Mouse (Mus musculus) heart, embryonic 10.5 days (tissue): ENCODE measurements at regions not wholly inside any gene's neighbourhood (a gene's known extent, or its start where the extent isn't known, plus 50 kb on each side); places are given as distances from the start of the nearest gene placed in this dataset.

Source experiments
- DNase-seq: peaks from one replicate; pipeline ENCODE4 v3.0.0-alpha.2; 2017; ENCODE audit warnings: low spot score
- H3K27ac ChIP-seq: fragments of 300-500 bp; sonication (generic); 2 replicates; pipeline ENCODE4 v1.5.1; 2016; ENCODE audit warnings: mild to moderate bottlenecking
- H3K27me3 ChIP-seq: fragments of 300-500 bp; sonication (generic); 2 replicates; pipeline ENCODE4 v1.6.1; 2016; ENCODE audit warnings: mild to moderate bottlenecking; ENCODE audit not compliant: poor library complexity, insufficient read depth, severe bottlenecking
- H3K36me3 ChIP-seq: fragments of 300-500 bp; sonication (generic); 2 replicates; pipeline ENCODE4 v1.6.1; 2016; ENCODE audit warnings: mild to moderate bottlenecking, moderate library complexity
- H3K4me1 ChIP-seq: fragments of 300-500 bp; sonication (generic); 2 replicates; pipeline ENCODE4 v1.6.1; 2016; ENCODE audit warnings: mild to moderate bottlenecking
- H3K4me3 ChIP-seq: fragments of 300-500 bp; sonication (generic); 2 replicates; pipeline ENCODE4 v1.5.1; 2016; ENCODE audit warnings: mild to moderate bottlenecking, moderate library complexity
- H3K9me3 ChIP-seq: fragments of 300-500 bp; sonication (generic); 2 replicates; pipeline ENCODE4 v1.6.1; 2016; ENCODE audit warnings: mild to moderate bottlenecking, moderate library complexity
- WGBS: fragments of 180-500 bp; shearing (Covaris S2); methylation state at CpG from one replicate; pipeline ENCODE4 v1.1.7; 2016; 5-methylcytosine and 5-hydroxymethylcytosine counted together

DNA sequence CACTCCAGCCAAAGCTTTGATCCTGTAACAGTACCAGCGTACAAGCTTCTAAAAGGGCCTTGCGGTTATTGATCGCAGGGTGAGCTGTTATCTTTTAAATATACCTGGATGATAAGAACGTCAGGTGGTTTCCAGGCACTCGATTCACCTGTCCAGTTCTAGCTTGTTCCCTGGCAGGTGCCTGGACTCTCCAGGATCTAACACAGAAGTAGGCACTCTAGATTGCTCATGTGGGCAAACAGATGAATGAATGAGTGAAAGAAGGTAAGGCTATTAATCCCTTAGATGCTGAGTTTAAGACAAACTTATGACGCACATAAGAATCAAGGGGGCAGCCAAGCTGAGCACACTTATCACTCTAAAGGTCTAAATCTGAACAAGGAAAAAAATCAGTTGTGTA lies 190.3 kb upstream of the Klf14 start:
- no peaks in the 10 kb centered on the region for H3K27me3 ChIP-seq

DNA sequence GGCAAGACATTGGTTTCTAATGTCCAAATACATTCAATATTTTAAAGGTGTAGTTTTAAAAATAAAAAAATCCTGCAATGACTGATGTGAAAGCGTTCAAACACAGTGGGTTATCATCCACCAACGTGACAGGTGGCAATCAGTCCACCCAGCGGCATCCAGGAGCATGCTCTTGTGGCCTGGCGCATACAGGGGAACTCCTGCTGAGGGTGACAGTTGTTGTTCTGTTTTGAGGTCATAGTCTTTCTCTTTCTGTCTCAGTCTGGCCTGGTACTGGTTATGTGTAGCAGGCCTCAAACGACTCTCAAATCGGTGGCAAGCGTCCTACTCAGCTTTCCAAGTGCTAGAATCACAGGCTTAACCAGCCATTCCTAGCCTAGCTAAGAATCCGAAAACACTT lies 191.5 kb upstream of the Klf14 start:
- Histone ChIP-seq H3K4me3 (no peak overlapping the region), H3K27ac (no peak overlapping the region), H3K9me3 (no peaks in the 10 kb centered on the region), H3K27me3 (no peaks in the 10 kb centered on the region), H3K4me1 (peaks cover 18% of the 10 kb centered on the region), H3K36me3 (no peaks in the 10 kb centered on the region)
- WGBS = 90% methylated on average over 8 of the region's 8 CpGs
- no peak for DNase-seq

More for the DNA sequence above, 190.3 kb upstream of the Klf14 start:
- WGBS = 88% methylated on average over 6 of the region's 6 CpGs
- peaks cover 19% of the 10 kb centered on the region for H3K4me1 ChIP-seq
- H3K9me3 ChIP-seq = no peaks in the 10 kb centered on the region
- no peak overlapping the region for H3K4me3 ChIP-seq
- DNase-seq = no peak
- no peak overlapping the region for H3K27ac ChIP-seq
- H3K36me3 ChIP-seq = no peaks in the 10 kb centered on the region

DNA sequence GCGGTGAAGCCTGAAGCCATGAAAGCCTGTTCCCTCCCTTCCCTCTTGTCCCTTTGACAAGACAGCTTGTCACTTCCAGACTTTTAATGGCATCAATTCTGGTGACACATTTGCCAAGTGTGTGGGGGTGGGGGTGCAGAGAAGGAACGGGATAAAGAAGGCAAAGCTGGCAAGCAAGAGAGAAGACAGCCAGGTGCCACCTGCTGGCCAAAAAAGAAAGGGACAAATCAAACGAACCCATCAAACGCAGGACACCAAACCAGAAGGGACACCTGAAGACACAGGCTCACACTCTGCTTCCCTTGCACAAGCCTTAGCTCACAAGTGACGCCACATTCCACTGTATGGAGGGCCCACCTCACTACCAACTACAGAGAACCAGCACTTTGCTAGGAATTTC lies 197.0 kb upstream of the Klf14 start:
- Histone ChIP-seq H3K27ac (no peak overlapping the region), H3K36me3 (no peaks in the 10 kb centered on the region), H3K4me1 (0 out of 2 replicates have a peak, but pooled peaks cover 6% of the 10 kb centered on the region), H3K9me3 (no peaks in the 10 kb centered on the region), H3K4me3 (no peak overlapping the region), H3K27me3 (no peaks in the 10 kb centered on the region)
- no peak for DNase-seq
- 25% methylated on average over 5 of the region's 5 CpGs for WGBS

- Histone ChIP-seq H3K4me1 (0 out of 2 replicates have a peak, but pooled peaks cover 6% of the 10 kb centered on the region), H3K4me3 (no peak overlapping the region), H3K27me3 (no peaks in the 10 kb centered on the region), H3K36me3 (no peaks in the 10 kb centered on the region), H3K9me3 (no peaks in the 10 kb centered on the region), H3K27ac (no peak overlapping the region)
- DNase-seq = no peak
- WGBS = 76% methylated on average over 2 of the region's 2 CpGs
These were observed 198.1 kb upstream of the Klf14 start for GRCm38 (mm10) chr6:31156999-31157398.

DNA sequence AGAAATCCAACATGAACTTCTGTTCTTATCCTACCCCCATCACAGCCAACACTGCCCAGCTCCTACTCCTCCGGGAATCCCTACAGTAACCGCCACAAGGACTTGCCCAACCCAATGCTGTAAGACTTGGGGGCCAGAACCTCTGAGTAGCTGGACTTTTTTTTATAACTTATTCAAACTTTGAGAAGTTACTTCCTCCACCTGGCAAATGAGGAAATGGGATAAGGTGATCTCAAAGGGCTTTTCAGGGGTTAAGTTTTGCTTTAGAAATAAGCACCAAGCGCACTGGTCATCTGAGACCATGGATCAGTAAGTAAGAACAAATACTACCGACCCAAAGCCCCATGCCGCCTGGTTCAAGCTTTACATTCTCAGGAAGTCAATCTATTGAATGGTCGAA lies 198.6 kb upstream of the Klf14 start:
- 84% methylated on average over 6 of the region's 6 CpGs for WGBS
- Histone ChIP-seq H3K9me3 (no peaks in the 10 kb centered on the region), H3K4me1 (0 out of 2 replicates have a peak, but pooled peaks cover 6% of the 10 kb centered on the region), H3K4me3 (no peak overlapping the region), H3K27me3 (no peaks in the 10 kb centered on the region), H3K27ac (no peak overlapping the region), H3K36me3 (no peaks in the 10 kb centered on the region)
- no peak for DNase-seq

GRCm38 (mm10) chr6:31158648-31159047 lies 199.8 kb upstream of the Klf14 start:
- H3K9me3 ChIP-seq = no peaks in the 10 kb centered on the region
- no peak overlapping the region for H3K4me3 ChIP-seq
- no peak for DNase-seq
- H3K36me3 ChIP-seq = no peaks in the 10 kb centered on the region
- no peaks in the 10 kb centered on the region for H3K27me3 ChIP-seq
- 0 out of 2 replicates have a peak, but pooled peaks cover 6% of the 10 kb centered on the region for H3K4me1 ChIP-seq
- WGBS = 84% methylated on average over 7 of the region's 7 CpGs
- no peak overlapping the region for H3K27ac ChIP-seq

GRCm38 (mm10) chr6:31159240-31159639 lies 200.4 kb upstream of the Klf14 start:
- Histone ChIP-seq H3K4me1 (peaks cover 9% of the 10 kb centered on the region; the same call in 1 of the 2 replicates), H3K27me3 (no peaks in the 10 kb centered on the region), H3K27ac (no peak overlapping the region), H3K4me3 (no peak overlapping the region), H3K9me3 (no peaks in the 10 kb centered on the region), H3K36me3 (no peaks in the 10 kb centered on the region)
- WGBS = 72% methylated on average over 8 of the region's 8 CpGs
- no peak for DNase-seq

GRCm38 (mm10) chr6:31159935-31160670 lies 201.2 kb upstream of the Klf14 start:
- no peaks in the 10 kb centered on the region for H3K36me3 ChIP-seq
- DNase-seq = no peak
- peaks cover 11% of the 10 kb centered on the region; the same call in 1 of the 2 replicates for H3K4me1 ChIP-seq
- WGBS = 65% methylated on average over 16 of the region's 16 CpGs
- no peak overlapping the region for H3K4me3 ChIP-seq
- H3K27me3 ChIP-seq = no peaks in the 10 kb centered on the region
- no peak overlapping the region for H3K27ac ChIP-seq
- no peaks in the 10 kb centered on the region for H3K9me3 ChIP-seq

DNA sequence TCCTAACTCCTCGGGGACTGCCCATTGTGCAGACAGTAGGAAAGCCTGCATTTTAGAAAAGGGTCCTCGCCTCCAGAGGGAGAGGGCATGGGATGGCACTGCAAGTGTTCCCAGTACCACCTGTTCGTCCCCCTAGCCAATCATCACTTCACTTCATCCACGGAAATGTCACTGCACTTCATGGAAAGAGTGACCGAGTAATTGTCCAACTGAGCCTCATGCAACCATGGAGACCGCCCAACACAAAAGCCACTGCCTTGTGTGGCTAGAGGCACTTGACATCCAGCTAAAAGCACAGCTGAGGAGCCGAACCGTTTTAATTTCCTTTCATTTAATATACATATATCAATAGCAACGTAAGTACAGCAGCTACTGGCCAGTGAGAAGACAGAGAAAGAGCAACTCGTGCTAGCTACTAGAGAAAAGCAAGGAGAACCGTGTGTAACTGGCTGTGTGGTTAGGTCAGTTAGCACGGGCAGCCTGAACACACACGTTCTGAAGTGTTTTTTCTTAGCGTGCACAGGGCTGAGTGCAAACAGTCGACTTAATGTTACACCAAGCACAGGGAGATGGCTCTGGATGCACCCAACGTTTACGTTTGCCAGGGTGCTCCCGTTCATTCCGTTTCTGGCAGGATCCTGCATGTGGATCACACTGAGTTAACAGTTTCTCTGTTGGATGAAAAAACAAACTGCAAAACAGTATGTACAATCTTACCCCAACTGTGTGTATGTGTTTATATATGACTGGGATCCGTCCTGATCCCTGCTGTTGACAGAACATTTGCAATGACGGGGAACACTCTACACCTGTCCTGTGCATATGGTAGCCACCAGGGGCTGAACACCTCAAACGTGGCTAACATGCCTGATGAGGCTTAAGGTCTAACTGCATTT lies 202.8 kb upstream of the Klf14 start:
- Histone ChIP-seq H3K4me1 (peaks cover 11% of the 10 kb centered on the region; the same call in 1 of the 2 replicates), H3K27me3 (no peaks in the 10 kb centered on the region), H3K27ac (no peak overlapping the region), H3K4me3 (no peak overlapping the region), H3K9me3 (no peaks in the 10 kb centered on the region), H3K36me3 (no peaks in the 10 kb centered on the region)
- DNase-seq = no peak
- 83% methylated on average over 22 of the region's 22 CpGs for WGBS

- no peak overlapping the region for H3K4me3 ChIP-seq
- no peak overlapping the region for H3K27ac ChIP-seq
- H3K27me3 ChIP-seq = no peaks in the 10 kb centered on the region
- DNase-seq = no peak
- H3K36me3 ChIP-seq = 0 out of 2 replicates have a peak, but pooled peaks cover 4% of the 10 kb centered on the region
- H3K4me1 ChIP-seq = peaks cover 9% of the 10 kb centered on the region; the same call in 1 of the 2 replicates
- H3K9me3 ChIP-seq = no peaks in the 10 kb centered on the region
- WGBS = 84% methylated on average over 6 of the region's 6 CpGs
These were observed 206.1 kb upstream of the Klf14 start for GRCm38 (mm10) chr6:31165011-31165410.

DNA sequence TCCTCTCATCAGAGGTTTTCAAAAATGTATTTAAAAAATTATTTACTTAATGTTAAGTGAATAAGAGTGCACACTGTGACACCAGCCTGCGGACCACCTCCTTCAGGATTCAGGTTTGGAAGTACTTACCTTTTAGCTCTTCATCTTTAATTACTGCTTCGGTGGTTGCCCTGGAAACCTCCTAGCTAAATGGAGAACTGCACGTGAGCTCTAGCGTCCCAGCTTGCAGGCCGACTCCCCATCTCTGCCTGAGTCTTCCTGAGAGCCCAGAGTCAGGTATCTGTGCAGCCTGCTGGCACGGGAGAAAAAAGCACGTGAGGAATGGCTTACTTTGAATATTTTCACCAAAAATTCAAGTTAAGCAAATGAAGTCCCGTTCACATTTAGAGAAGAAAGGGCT lies 207.5 kb upstream of the Klf14 start:
- Histone ChIP-seq H3K4me3 (no peak overlapping the region), H3K36me3 (peaks cover 8% of the 10 kb centered on the region; the same call in 1 of the 2 replicates), H3K9me3 (no peaks in the 10 kb centered on the region), H3K27me3 (no peaks in the 10 kb centered on the region), H3K4me1 (peaks cover 9% of the 10 kb centered on the region; the same call in 1 of the 2 replicates), H3K27ac (no peak overlapping the region)
- WGBS = 78% methylated on average over 8 of the region's 8 CpGs
- DNase-seq = no peak

- DNase-seq = no peak
- Histone ChIP-seq H3K4me3 (no peak overlapping the region), H3K9me3 (no peaks in the 10 kb centered on the region), H3K4me1 (peaks cover 15% of the 10 kb centered on the region), H3K36me3 (peaks cover 8% of the 10 kb centered on the region; the same call in 1 of the 2 replicates), H3K27ac (no peak overlapping the region), H3K27me3 (no peaks in the 10 kb centered on the region)
- 84% methylated on average over 5 of the region's 5 CpGs for WGBS
These were observed 208.9 kb upstream of the Klf14 start for GRCm38 (mm10) chr6:31167732-31168131.

DNA sequence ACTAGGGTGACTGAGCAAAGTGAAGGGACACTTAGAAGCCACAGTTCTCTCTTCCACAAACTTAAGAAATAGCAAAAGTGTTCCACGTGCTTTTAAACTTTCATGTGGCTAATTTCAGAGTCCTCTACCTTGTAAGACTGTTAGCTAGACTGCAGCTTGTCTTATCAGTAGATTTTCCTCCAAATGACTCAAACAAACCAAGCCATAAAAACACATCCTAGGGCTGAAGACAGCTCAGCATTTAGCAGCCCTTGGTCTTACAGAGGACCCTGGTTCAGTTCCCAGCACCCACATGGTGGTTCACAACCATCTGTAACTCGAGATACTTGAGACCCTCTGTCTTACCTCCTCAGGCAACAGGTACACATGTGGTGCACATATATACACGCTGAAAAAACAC lies 209.9 kb upstream of the Klf14 start:
- Histone ChIP-seq H3K4me3 (no peak overlapping the region), H3K36me3 (peaks cover 8% of the 10 kb centered on the region; the same call in 1 of the 2 replicates), H3K27me3 (no peaks in the 10 kb centered on the region), H3K27ac (no peak overlapping the region), H3K4me1 (peaks cover 15% of the 10 kb centered on the region), H3K9me3 (no peaks in the 10 kb centered on the region)
- DNase-seq = no peak
- 79% methylated on average over 3 of the region's 3 CpGs for WGBS
